Mouse (Mus musculus): ENCODE measurements around the gene Hspa12a. TPM values are rescaled to one million over a fixed set of nuclear protein-coding genes. Genes with fewer than 3 reads are reported as not detected.

Hspa12a gene
- total RNA-seq (2015) (0.62 and 0.75 TPM in 2 replicates), total RNA-seq (2017) (0.16 and 0.48 TPM in 2 replicates)

GRCm38 (mm10) chr19:58942841-58943828, at the start of gene Hspa12a, which contains the start of gene Eno4:
Hspa12a (minus strand) TSS chr19:58943654.
Eno4 (plus strand) TSS chr19:58943425.
- ATAC-seq (ENCODE audit: poor library complexity, severe bottlenecking): peak; percentile 73

- ATAC-seq (ENCODE audit: poor library complexity, severe bottlenecking): no peak
Observed at GRCm38 (mm10) chr19:58981571-58981970, 38.1 kb upstream of the Hspa12a start.

- ATAC-seq (ENCODE audit: poor library complexity, severe bottlenecking): no peak
Observed at GRCm38 (mm10) chr19:58980056-58980440, 36.6 kb upstream of the Hspa12a start.

DNA sequence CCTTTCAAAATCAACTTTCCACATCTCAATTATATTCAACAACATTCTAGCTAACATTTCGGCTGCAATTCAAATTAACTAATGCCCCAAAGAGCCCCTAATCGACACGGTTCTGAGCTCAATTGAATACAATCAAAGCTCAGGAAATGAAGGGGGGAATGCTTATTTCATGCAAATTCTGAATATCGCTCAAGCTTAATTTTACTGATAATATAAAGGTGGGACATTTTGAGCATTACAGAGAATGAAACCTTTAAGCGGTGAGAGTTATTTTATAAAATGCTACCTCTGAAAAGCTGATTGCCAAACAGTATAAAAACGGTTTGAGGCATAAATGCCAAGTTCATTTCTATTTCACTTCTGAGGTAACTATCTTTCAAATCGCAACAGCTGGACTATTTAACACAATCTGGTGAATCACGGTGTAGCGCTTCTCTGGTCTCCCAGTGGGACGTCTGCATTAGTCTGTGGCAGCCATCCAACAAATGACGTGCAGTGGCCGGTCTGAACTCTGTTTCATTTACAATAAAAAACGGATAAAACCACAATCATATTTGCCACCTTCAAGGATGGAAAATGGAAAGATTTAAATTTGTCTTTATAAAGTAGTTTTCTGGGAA, 36.1 kb upstream of the Hspa12a start:
- no peak for ATAC-seq (ENCODE audit: poor library complexity, severe bottlenecking)

GRCm38 (mm10) chr19:58978401-58979171, 35.1 kb upstream of the Hspa12a start:
- ATAC-seq (ENCODE audit: poor library complexity, severe bottlenecking): peak; percentile 96

- ATAC-seq (ENCODE audit: poor library complexity, severe bottlenecking): no peak
Observed at GRCm38 (mm10) chr19:58975216-58975863, 31.9 kb upstream of the Hspa12a start.

GRCm38 (mm10) chr19:58974126-58974525, 30.7 kb upstream of the Hspa12a start:
- no peak for ATAC-seq (ENCODE audit: poor library complexity, severe bottlenecking)

DNA sequence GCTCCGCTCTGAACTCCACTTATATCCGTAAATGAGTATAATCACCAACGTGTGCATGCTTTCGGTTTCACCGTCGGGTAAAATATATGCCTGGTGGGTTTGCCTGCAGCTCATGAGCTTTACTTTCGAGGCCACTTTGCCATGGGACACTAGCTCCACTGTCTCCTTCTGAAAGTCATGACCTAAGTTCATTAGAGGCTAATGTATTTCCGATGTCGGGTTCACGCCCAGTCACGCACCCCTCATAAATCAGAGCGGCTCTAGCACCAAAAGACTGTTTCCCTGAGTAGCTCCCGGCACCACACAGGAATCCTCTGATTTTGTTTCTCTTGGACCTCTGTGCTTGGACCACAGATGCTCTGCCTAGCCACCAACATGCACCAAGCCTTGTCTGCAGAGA, 27.4 kb upstream of the Hspa12a start:
- no peak for ATAC-seq (ENCODE audit: poor library complexity, severe bottlenecking)

DNA sequence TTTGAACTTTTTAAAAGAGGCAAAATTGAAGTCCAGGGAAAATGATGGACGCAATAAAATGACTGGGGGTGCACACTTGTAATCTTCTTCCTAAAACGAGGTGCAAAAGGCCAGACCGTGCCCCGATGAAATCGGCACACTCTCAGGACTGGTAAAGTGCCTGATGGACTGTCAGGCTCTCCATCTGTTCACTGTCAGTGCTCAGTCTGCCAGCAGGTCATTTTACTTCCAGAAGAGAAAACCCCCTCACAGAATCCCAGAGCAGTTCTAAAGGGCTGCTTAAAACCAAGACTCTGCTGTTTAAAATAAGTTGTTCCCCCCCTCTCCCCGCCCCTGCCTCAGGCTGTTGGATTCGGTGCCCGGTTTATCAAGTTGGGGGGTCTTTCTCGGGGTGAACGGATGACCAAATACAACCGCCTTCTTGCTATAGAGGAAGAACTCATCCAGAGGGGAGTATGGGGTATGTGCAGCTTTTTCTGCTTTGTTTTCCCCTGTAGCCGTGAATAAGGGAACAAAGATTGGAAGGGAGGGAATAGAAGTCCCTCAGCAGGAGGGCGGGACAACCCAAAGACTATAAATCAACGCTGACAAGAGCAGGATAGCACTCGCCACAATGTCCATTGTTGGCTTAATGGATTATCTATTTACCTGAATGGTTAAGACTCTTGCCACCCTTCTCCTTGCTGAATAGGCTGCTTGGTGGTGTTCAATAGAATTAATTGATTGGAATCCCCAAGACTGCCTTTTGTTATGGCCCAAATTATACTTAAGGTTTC, 25.5 kb upstream of the Hspa12a start:
- ATAC-seq (ENCODE audit: poor library complexity, severe bottlenecking): no peak

DNA sequence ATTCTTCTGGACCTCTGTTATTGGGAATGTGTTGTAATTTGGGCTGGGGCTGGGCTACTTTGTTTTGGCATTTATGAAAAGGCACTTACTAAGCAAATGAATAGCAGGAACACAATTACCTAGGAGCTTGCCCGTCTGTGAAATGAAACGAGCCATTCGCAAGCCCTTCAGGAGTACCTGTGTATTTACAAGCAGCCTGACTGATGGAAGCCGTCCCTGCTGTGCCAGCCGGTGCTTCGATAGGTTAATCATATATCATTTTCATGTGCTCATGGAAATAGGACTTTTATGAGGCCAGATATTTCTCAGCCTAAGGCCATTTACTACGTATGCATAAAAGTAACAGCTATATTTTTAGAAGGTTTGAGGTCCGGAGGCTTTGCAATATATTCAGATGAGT, 19.6 kb upstream of the Hspa12a start:
- no peak for ATAC-seq (ENCODE audit: poor library complexity, severe bottlenecking)

DNA sequence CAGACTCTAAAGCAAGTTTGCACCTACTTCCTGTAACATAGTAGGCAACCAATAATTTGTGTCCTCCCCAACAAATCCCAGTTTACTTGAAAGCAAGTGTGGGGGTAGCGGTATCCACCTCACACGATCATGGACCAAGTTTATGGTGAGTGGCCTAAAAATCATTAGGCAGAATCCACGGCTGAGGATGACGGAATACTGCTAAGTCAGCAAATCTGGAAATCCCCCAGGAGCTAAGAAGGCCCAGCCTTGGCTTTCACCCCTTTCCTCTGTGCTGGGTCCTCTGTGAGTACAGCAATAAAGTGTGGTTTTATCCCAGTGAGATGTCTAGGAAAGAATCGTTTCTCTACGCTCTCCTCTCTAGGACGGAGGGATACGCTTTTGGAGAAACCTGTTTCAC, 11.3 kb upstream of the Hspa12a start:
- no peak for ATAC-seq (ENCODE audit: poor library complexity, severe bottlenecking)

GRCm38 (mm10) chr19:58952236-58952635, 8.8 kb upstream of the Hspa12a start:
- no peak for ATAC-seq (ENCODE audit: poor library complexity, severe bottlenecking)

DNA sequence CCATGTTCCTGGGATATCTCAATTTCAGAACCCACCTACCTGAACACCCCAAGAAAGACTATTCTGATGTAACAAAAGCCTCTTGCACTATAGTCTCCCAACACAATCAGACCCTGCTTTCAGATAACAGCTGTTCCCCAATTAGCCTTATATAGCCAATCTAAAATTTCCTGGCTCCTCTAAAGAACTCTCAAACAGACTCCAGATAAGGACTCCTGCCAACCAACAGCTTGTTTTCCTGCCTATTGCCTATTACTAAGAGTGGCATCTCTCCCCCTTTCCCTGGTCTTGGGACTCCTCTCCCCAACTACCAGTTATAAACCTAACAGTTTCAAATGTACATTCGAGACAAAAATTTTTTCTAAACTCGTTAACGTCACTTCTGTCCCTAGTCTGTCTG, 8.1 kb upstream of the Hspa12a start:
- no peak for ATAC-seq (ENCODE audit: poor library complexity, severe bottlenecking)

DNA sequence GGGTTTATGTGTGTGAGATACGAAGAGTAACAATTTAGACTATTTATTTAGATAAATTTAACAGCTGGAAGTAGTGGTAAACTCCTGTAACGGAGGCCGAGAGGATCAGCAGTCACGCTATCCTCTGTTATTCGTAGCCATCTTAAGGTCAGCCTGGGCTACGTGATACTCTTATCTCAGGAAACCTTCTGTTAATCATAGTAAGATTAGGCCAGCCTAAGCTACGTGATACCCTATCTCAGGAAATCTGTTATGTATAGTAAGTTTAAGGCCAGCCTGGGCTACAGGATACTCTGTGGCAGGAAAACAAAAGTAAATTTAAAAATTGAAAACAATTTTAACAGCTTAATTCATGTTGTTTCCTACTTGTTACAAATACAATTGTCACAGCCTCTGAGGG, 2.5 kb upstream of the Hspa12a start:
- no peak for ATAC-seq (ENCODE audit: poor library complexity, severe bottlenecking)

DNA sequence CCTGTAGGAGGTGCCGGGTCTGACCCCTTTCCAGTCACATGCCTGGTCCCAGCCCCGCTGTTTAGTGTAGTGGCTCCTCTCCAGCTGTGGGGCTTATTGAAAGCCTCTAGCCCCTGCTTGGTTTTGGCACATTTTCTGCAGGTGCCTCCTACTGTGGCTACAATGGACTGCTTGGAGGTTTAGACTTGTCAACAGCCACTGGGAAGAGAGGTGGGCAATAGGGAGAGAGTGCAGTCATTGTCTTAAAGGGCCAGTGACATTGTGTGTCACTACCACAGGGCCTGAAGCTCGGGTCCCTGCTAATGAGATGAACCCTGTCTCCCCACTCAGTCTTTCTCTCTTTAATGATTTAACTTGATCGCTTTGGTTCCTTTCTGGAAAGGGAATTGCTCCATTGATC, 10.4 kb downstream of the Hspa12a start:
- ATAC-seq (ENCODE audit: poor library complexity, severe bottlenecking): no peak

DNA sequence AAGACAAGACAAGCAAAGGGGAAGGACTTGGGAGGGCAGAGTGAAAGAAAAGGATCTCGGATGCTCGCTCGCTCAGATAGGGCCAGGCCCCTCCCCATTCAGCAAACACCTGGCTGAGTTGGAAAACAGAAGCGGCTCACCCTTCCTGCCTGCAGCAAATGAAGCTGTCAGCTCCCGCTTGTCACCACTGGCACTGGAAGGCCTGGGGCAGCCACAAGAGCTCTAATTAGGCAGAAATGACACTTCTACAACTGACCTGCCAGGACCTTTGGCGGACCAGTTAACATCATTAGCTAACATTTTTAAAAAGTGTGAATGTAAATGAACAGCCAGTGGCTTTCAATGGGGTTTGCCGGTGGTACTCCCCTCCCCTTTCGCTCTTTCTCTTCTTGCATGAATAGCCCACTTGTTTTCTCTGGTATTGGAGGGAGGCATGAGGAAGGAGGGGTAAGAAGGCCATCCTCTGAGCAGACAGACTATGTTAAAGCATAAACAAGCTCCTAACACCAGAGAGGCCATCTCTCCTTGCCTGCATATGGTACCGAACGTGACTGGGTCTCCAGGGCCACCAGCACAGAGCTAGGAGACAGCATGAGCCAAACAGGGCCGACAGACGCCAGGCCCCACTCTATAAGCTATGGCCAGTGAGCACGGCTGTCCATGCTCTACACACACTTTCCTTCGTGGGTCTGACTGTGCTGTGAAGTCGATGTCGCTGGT, 12.2 kb downstream of the Hspa12a start:
- no peak for ATAC-seq (ENCODE audit: poor library complexity, severe bottlenecking)

DNA sequence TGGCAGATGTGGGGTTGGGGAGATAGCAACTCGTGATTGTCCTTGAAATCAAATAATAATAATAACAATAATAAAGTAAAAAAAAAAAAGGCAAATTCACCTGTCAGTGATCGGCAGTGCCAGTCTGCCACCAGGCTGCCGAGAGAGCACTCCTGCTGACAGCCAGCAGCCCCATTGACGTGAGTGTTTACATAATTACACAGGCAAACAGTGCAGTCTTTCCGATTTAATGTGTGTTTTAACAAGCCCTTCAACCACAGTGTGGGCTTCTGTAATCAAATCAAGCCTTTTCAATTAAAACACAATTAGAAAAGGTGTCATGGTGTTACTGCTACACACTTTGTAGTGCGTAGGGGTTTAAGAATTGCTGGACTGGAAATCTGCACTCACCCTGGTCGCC, 24.3 kb downstream of the Hspa12a start:
- ATAC-seq (ENCODE audit: poor library complexity, severe bottlenecking): no peak

- ATAC-seq (ENCODE audit: poor library complexity, severe bottlenecking): peak; percentile 43
Observed at GRCm38 (mm10) chr19:58918597-58918996, 24.9 kb downstream of the Hspa12a start.

DNA sequence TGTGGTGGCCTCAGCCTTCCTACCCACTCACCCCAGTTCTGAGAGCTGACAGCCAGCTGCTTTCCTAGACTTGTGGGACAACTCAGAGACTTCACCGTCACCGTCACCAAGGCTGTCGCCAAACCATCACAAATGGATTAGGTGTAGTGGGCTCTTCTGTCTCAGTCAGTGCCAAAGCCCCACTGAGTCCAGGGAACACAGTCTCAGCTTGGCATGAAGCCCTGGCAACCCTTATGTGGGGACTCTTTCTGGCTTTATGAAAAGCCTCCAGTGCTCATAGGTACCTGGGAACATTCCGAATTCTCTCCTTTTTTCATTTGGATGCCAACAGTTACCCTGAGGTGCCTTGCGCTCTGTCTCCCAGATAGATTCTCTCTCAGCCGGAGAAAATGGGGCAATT, 30.2 kb downstream of the Hspa12a start:
- ATAC-seq (ENCODE audit: poor library complexity, severe bottlenecking): no peak

Data from megakaryocyte, adult 5-6 weeks (primary cell).